Mouse (Mus musculus): ENCODE results near the gene Slc7a6os.

- TF ChIP-seq CTCF (IDR thresholded peaks at IDR 0.05; ENCODE audit: borderline replicate concordance, extremely low read depth, insufficient read depth, insufficient read length) (no peak), POLR2A (IDR thresholded peaks at IDR 0.05; ENCODE audit: borderline replicate concordance, extremely low read depth, insufficient read depth, insufficient read length, poor library complexity, severe bottlenecking) (no peak)
Measured at GRCm38 (mm10) chr8:106213959-106214358, 3.2 kb upstream of the Slc7a6os start.
